Mouse (Mus musculus): ENCODE data around the gene Cand1.

DNA sequence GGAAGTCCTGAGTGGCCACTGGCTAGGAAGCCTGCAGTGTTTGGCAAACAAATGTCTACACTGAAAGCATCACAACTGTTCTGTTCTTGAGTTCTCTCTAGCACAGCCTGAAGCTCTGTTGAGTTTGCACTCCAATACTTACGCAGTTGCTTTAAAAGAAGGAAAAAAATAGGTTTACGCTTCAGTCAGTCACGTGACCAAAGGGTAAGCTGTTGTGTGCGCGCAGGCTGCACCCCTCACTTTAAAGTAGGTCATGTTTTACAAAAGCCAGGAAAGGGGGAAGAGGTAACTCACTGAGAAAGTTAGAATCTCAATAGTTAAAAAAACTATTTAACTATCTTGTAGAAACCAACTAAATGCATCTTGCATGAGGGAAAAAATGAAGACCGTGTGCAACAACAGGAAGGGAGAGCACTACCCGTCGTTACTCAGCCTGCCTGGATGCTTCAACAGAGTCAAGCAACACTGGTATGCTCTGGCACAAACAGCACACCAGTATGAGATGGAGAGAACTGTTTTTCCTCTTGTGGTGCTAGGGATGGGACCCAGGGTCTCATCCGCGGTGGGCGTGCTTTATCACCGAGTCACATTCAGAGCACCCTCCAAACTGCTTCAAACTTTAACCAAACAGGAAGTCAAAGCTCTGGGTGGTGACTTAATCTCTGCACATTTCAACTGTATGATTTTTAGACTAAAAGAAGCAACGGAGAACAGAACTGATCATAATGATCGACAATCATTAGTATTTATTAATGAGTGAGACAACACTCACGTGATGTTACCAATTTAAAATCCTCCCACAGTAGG is 21.4 kb downstream of the Cand1 start:
- TF ChIP-seq POLR2A (IDR thresholded peaks at IDR 0.05; ENCODE audit: insufficient read depth, low read depth, low read length) (no peak), EP300 (IDR thresholded peaks at IDR 0.05; ENCODE audit: insufficient read depth, low read depth, low read length) (no peak), CTCF (IDR thresholded peaks at IDR 0.05) (no peak)

Measured in heart, adult 2 months (tissue).